Mouse (Mus musculus): ENCODE measurements at regions not wholly inside any gene's neighbourhood (a gene's known extent, or its start where the extent isn't known, plus 50 kb on each side); places are given as distances from the start of the nearest gene placed in this dataset.

DNA sequence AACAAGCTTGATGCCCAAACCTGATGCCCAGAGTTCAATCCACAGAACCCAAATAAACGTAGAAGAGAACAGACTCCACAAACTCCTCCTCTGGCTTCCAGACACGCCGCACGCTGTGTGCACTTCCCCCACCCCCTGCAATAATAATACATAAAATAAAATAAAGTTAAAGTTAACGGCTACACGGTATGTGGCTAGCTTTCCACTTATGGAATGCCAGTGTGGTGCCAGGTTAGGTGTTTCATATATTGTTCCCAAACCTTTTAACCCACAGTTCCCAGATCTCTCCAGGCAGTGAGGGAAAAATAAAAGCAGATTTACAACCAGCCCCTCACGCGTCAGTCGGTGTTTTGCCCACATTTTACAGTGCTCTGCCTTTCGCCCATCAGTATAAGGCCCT lies 233.8 kb upstream of the Jarid2 start:
- no peak for TF ChIP-seq CTCF (IDR thresholded peaks at IDR 0.05; ENCODE audit: low read depth)
- TF ChIP-seq EP300 (optimal IDR thresholded peaks at IDR 0.05), result no peak

All from stomach, postnatal 0 days (tissue).